Mouse (Mus musculus) stomach, postnatal 0 days (tissue): ENCODE measurements around the gene Igfbp5.

ENCODE experiments used
- CTCF ChIP-seq: IDR thresholded peaks from 2 replicates; pipeline ENCODE4 v1.5.1; 2016; ENCODE audit warnings: antibody characterized with exemption, low read depth, mild to moderate bottlenecking, moderate library complexity
- EP300 ChIP-seq: optimal IDR thresholded peaks from 2 replicates; pipeline ENCODE3; 2016; ENCODE audit warnings: antibody characterized with exemption

DNA sequence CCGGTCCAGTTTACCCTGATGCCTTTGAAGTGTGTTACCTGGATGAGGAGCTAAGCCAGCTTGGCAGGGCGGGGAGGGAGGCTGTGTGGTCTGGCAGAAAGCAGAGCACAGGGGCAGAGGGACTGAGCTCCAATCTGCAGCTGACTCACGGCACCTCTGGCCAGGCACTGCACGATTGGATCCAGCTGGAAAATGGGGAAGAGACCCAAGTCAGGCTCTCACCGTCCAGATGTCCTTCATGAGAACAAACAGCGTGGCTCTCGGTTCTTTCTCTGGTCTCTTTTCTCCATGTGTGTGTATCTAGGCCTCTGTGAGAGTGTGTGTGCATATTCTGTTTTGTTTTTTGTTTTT is 11.1 kb upstream of the Igfbp5 start:
- TF ChIP-seq CTCF: no peak
- TF ChIP-seq EP300: no peak
